10 mouse cellular contexts compared by ENCODE assay signal in the genomic region with DNA sequence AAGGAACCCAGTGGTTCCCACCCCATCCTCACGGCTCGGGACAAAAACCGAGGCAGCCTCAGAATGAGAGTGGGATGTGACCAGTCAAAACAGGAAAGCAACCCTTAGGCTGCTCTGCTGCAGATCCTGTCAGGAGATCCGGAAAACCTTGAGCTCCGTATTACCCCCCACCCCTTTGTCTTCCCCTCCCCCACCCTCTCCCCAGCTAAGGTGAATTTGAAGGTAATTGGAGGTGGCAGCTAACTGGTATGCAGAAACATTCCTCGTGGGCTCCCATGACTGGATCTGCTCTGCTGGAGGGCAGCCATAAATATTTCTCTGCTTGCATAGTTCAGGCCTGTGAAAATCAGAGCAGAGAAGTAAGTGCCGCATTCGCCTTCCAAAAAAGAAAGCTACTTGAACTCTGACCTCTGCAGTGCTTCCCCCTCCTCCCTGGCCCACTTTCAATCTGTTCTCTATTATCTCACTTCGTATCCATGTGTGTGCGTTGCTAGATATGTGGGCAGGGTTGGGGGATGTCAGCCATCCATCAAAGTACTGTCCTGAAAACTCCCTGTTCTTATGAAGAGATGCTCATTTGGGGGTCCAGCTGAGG.
DNase-seq lines count a peak whose midpoint lies in the region; ATAC-seq and TF ChIP-seq lines count a peak whose summit lies in the region.
"Had no signal": no experiment of that assay in that cellular context is flagged by ENCODE, and none has a peak within 500 bp of the region (broad histone marks: within the 10 kb centered on the region; RNA-seq: fewer than 3 reads in every experiment).

No protein-coding gene starts in this region.

- H3K27ac ChIP-seq in embryonic facial prominence, embryonic 11.5 days (replicated peaks; ENCODE audit: low read depth, low read length) = peak overlapping the region; percentile 84
- H3K27ac ChIP-seq in midbrain, embryonic 14.5 days (replicated peaks; ENCODE audit: low read depth, low read length) = no peak overlapping the region
- H3K27ac ChIP-seq: forebrain, embryonic 13.5 days had no signal

- TF ChIP-seq CTCF in Patski (IDR thresholded peaks at IDR 0.05) = no peak

- 11% methylated on average over 10 of the region's 10 CpGs for WGBS in embryonic facial prominence, embryonic 11.5 days
- WGBS in midbrain, embryonic 14.5 days = 56% methylated on average over 10 of the region's 10 CpGs

- H3K4me1 ChIP-seq in embryonic facial prominence, embryonic 11.5 days (ENCODE audit: control insufficient read depth, insufficient read depth, low read length) = no peaks in the 10 kb centered on the region; the same call in 1 of the 2 replicates
- H3K4me1 ChIP-seq in midbrain, embryonic 14.5 days (ENCODE audit: control insufficient read depth, insufficient read depth, low read length) = no peaks in the 10 kb centered on the region

- CTCF ChIA-PET in Patski (lab: Charles Lee) = interaction anchor here (0.8 to 1.7 kb wide), 8 partner anchors 20 to 88 kb away, joined by 3 to 5 read pairs (median 4); no protein-coding TSS in a partner anchor

- H3K36me3 ChIP-seq in embryonic facial prominence, embryonic 11.5 days (replicated peaks; ENCODE audit: control insufficient read depth, insufficient read depth, low read depth, low read length) = no peaks in the 10 kb centered on the region
- no peaks in the 10 kb centered on the region for H3K36me3 ChIP-seq in midbrain, embryonic 14.5 days (ENCODE audit: control insufficient read depth, insufficient read depth, low read length)

- peak; percentile 85 for DNase-seq in Patski (ENCODE audit: low read depth, low spot score)
- peak; percentile 82 for DNase-seq in embryonic facial prominence, embryonic 11.5 days (ENCODE audit: low spot score)
- DNase-seq in kidney, adult 18-20 months = peak; percentile 49
- peak; percentile 8 for DNase-seq in midbrain, embryonic 14.5 days
- no peak for DNase-seq in right cerebral cortex, postnatal 36 days (ENCODE audit: low spot score in 2 of 2)
- DNase-seq in spleen, adult 18-20 months = no peak
- DNase-seq: adrenal gland, postnatal 36 days; layer of hippocampus, adult 9-11 months had no signal

- no peak overlapping the region for H3K4me3 ChIP-seq in embryonic facial prominence, embryonic 11.5 days (ENCODE audit: low read depth, low read length)
- H3K4me3 ChIP-seq in midbrain, embryonic 14.5 days (replicated peaks; ENCODE audit: low read depth, low read length) = no peak overlapping the region
- H3K4me3 ChIP-seq: forebrain, embryonic 13.5 days had no signal

- POLR2A ChIA-PET in Patski (lab: Charles Lee) = interaction anchor here (0.6 to 2.4 kb wide), 7 partner anchors 11 to 86 kb away, joined by 3 to 9 read pairs (median 3); partner anchors contain the start of gene Spin1

- no peaks in the 10 kb centered on the region for H3K27me3 ChIP-seq in Patski
- no peaks in the 10 kb centered on the region for H3K27me3 ChIP-seq in embryonic facial prominence, embryonic 11.5 days (ENCODE audit: control insufficient read depth, insufficient read depth, low read length)
- no peaks in the 10 kb centered on the region for H3K27me3 ChIP-seq in midbrain, embryonic 14.5 days (ENCODE audit: control insufficient read depth, insufficient read depth, low read length)
- H3K27me3 ChIP-seq: forebrain, embryonic 13.5 days had no signal

- H3K9me3 ChIP-seq in embryonic facial prominence, embryonic 11.5 days (replicated peaks; ENCODE audit: control insufficient read depth, low read length) = no peaks in the 10 kb centered on the region
- H3K9me3 ChIP-seq in midbrain, embryonic 14.5 days (ENCODE audit: control insufficient read depth, low read length) = no peaks in the 10 kb centered on the region
- H3K9me3 ChIP-seq: forebrain, embryonic 13.5 days had no signal

- no peak overlapping the region for H3K4me2 ChIP-seq in embryonic facial prominence, embryonic 11.5 days (ENCODE audit: low read depth, low read length)
- no peak overlapping the region for H3K4me2 ChIP-seq in midbrain, embryonic 14.5 days (ENCODE audit: low read length)
- H3K4me2 ChIP-seq: forebrain, embryonic 13.5 days had no signal

- in situ Hi-C loops in Patski (cut with MboI; ENCODE audit: low pct_unique_long_range_greater_than_20kb) = loop anchor here (5.0 kb wide), 1 partner anchor 54 kb away; no protein-coding TSS in a partner anchor

- ATAC-seq in Patski = peak; percentile 81
- peak; percentile 81 for ATAC-seq in embryonic facial prominence, embryonic 11.5 days (replicated peaks; ENCODE audit: insufficient number of reproducible peaks, low FRiP score, low TSS enrichment, low read depth)
- ATAC-seq in midbrain, embryonic 14.5 days (ENCODE audit: low FRiP score, low TSS enrichment) = no peak
- no peak for ATAC-seq in megakaryocyte, adult 5-6 weeks (ENCODE audit: poor library complexity, severe bottlenecking)
- ATAC-seq: forebrain, embryonic 13.5 days had no signal

- peak overlapping the region; percentile 18; the same call in 1 of the 2 replicates for H3K9ac ChIP-seq in embryonic facial prominence, embryonic 11.5 days (replicated peaks; ENCODE audit: low read length)
- H3K9ac ChIP-seq in midbrain, embryonic 14.5 days (replicated peaks; ENCODE audit: low read length) = no peak overlapping the region
- H3K9ac ChIP-seq: forebrain, embryonic 13.5 days had no signal

Comparison
In these comparisons a context has a peak if more than half of its experiments do, and no peak if none do; other contexts are left out.
1. ATAC-seq: peak in Patski (single experiment) and embryonic facial prominence, embryonic 11.5 days (single experiment); none in midbrain, embryonic 14.5 days (single experiment) and megakaryocyte, adult 5-6 weeks (single experiment).
2. DNase-seq: peak in Patski (single experiment), embryonic facial prominence, embryonic 11.5 days (single experiment), kidney, adult 18-20 months (single experiment) and midbrain, embryonic 14.5 days (single experiment); none in right cerebral cortex, postnatal 36 days (0 of 2) and spleen, adult 18-20 months (0 of 2).